Mouse (Mus musculus): ENCODE results near the gene Phldb2. TPM values are rescaled to one million over a fixed set of nuclear protein-coding genes. Genes with fewer than 3 reads are reported as not detected.

The Phldb2 gene
- total RNA-seq, 4 experiments from 2014 or later, result 29.4 to 56.4 (median 41.4) TPM

GRCm38 (mm10) chr16:45890471-45891200 is 62.8 kb downstream of the Phldb2 start:
- no peak for DNase-seq

- no peak for DNase-seq
Observed at GRCm38 (mm10) chr16:45889636-45890035, 63.8 kb downstream of the Phldb2 start.

- no peak for DNase-seq
Observed at GRCm38 (mm10) chr16:45886599-45886998, 66.8 kb downstream of the Phldb2 start.

- DNase-seq, result no peak
Observed at GRCm38 (mm10) chr16:45884194-45884593, 69.2 kb downstream of the Phldb2 start.

- DNase-seq, result no peak
Observed at GRCm38 (mm10) chr16:45881177-45881832, 72.1 kb downstream of the Phldb2 start.

GRCm38 (mm10) chr16:45880101-45880751 is 73.2 kb downstream of the Phldb2 start:
- DNase-seq, result no peak

GRCm38 (mm10) chr16:45877739-45878138 is 75.7 kb downstream of the Phldb2 start:
- DNase-seq, result no peak

GRCm38 (mm10) chr16:45877171-45877570 is 76.2 kb downstream of the Phldb2 start:
- no peak for DNase-seq

- no peak for DNase-seq
Observed at GRCm38 (mm10) chr16:45873397-45873796, 80.0 kb downstream of the Phldb2 start.

GRCm38 (mm10) chr16:45871286-45871976 is 82.0 kb downstream of the Phldb2 start:
- DNase-seq, result peak; percentile 80

- DNase-seq, result no peak
Observed at GRCm38 (mm10) chr16:45870651-45871050, 82.7 kb downstream of the Phldb2 start.

- no peak for DNase-seq
Observed at GRCm38 (mm10) chr16:45869044-45869443, 84.4 kb downstream of the Phldb2 start.

GRCm38 (mm10) chr16:45857277-45857863 is 96.0 kb downstream of the Phldb2 start:
- DNase-seq, result no peak

GRCm38 (mm10) chr16:45854499-45854898 is 98.9 kb downstream of the Phldb2 start:
- DNase-seq, result no peak

- no peak for DNase-seq
Observed at GRCm38 (mm10) chr16:45849045-45849444, 104.4 kb downstream of the Phldb2 start.

GRCm38 (mm10) chr16:45844875-45845274 is 108.5 kb downstream of the Phldb2 start:
- DNase-seq, result no peak

- DNase-seq, result peak; percentile 83
Observed at GRCm38 (mm10) chr16:45844049-45844780, 109.2 kb downstream of the Phldb2 start.

- DNase-seq, result no peak
Observed at GRCm38 (mm10) chr16:45843351-45843891, 110.0 kb downstream of the Phldb2 start.

GRCm38 (mm10) chr16:45842440-45842839 is 111.0 kb downstream of the Phldb2 start:
- DNase-seq, result no peak

- DNase-seq, result no peak
Observed at GRCm38 (mm10) chr16:45841806-45842205, 111.6 kb downstream of the Phldb2 start.

GRCm38 (mm10) chr16:45841016-45841415 is 112.4 kb downstream of the Phldb2 start:
- DNase-seq, result no peak
